ENCODE assay signal across 8 mouse cellular contexts in genomic region chr16:31458229-31458918, GRCm38 (mm10). TPM values are rescaled to one million over a fixed set of nuclear protein-coding genes. Genes with fewer than 3 reads are reported as not detected.
DNase-seq lines count a peak whose midpoint lies in the region; ATAC-seq lines count a peak whose summit lies in the region.

No protein-coding gene starts in this region.

- intact Hi-C loops in left cerebral cortex, postnatal 14 days (cut with DNase I): loop anchor here (2.0 to 5.0 kb wide), 2 partner anchors 248 to 459 kb away; no protein-coding TSS in a partner anchor

- peak; percentile 81 for ATAC-seq in megakaryocyte progenitor cell, adult 5-6 weeks (replicated peaks; ENCODE audit: poor library complexity)

- peak; percentile 74 for DNase-seq in ZHBTc4 (ENCODE audit: low read depth, low spot score)
- DNase-seq in cerebellum, postnatal 10 days: peak; percentile 92 to 95
- peak; percentile 59 for DNase-seq in gastrocnemius, adult 18-20 months (ENCODE audit: low spot score)
- peak; percentile 70 for DNase-seq in induced T-regulatory cell, adult 2 months (ENCODE audit: low read depth)
- peak; percentile 84 to 85 for DNase-seq in left cerebral cortex, postnatal 14 days (ENCODE audit: low spot score in 2 of 2)
- peak; percentile 83 for DNase-seq in right cerebral cortex, postnatal 14 days
- DNase-seq in urinary bladder, postnatal 25 days (ENCODE audit: low spot score): peak; percentile 83

RNA-seq across cellular contexts. Expression of gene Bdh1, which starts 36.3 kb away (rescaled TPM):
- 100 to 1,000 TPM in 1 of 2 experiments, 10 to 100 TPM in 1; 61.4 to 145 TPM for total RNA-seq in gastrocnemius, adult 18-20 months (2021)
- 100 to 1,000 TPM; 233 to 253 TPM for total RNA-seq in left cerebral cortex, postnatal 14 days (2021)
- total RNA-seq in megakaryocyte progenitor cell, adult 5-6 weeks (2015): 1.3 and 2.6 TPM in 2 replicates
- total RNA-seq in megakaryocyte progenitor cell, adult 5-6 weeks (2017): 3.0 and 4.7 TPM in 2 replicates

Comparison
In these comparisons a context has a peak if more than half of its experiments do, and no peak if none do; other contexts are left out.
1. Peak in every context shown above with its lines: DNase-seq and ATAC-seq.
2. RNA of gene Bdh1, which starts 36.3 kb away (total RNA-seq): 233 to 253 TPM in left cerebral cortex, postnatal 14 days and 61.4 to 145 TPM in gastrocnemius, adult 18-20 months; 1.3 to 4.7 TPM in megakaryocyte progenitor cell, adult 5-6 weeks; every median in the first group is over 10 times any median in the second.